ENCODE assay signal across 8 mouse cellular contexts in the genomic region with DNA sequence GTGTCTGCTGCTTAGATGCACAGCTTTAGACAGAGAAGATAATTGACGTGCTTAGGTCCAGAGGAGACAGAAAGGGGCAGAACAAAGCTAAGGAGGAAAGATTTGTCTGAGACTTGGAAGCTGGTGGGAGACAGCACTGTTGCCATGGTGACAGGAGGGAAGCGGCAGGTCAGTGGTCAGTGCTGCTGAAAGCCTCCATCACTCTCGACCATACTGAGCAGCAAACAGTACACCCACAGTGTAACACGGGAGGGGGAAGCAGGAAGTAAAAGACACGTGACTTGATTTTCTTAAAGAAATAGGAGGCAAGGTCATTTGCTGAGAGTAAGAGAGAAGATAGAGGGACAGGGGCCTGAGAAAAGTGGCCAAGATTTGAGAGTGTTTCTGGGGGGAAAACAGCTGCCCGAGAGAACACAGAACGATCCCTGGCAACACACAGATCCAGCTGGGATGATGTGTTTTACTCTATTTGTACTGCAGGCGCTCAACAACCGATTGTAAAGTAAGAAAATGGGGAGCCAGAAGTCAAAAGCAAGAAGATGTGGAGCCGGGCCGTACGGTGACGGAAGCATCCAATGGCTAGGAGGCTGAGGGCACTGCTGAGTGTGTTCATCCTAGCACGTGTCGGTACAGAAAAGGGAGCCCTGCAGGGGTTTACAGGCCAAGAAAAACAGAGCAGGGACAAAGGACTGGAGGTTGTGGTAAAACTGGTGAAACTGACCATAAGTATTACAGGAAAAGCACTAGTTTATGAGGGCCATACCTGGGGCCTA.
A peak's percentile ranks its signal among the peaks of the same experiment; 100 is the strongest.
DNase-seq lines count a peak whose midpoint lies in the region; ATAC-seq and TF ChIP-seq lines count a peak whose summit lies in the region.

No protein-coding gene starts in this region.

- no peaks in the 10 kb centered on the region for H3K36me3 ChIP-seq in heart, postnatal 0 days (replicated peaks; ENCODE audit: control insufficient read depth, insufficient read depth, low read length)
- H3K36me3 ChIP-seq in stomach, postnatal 0 days (ENCODE audit: control insufficient read depth, insufficient read depth, low read length), result no peaks in the 10 kb centered on the region

- peak; percentile 44; the same call in 1 of the 2 replicates for ATAC-seq in heart, postnatal 0 days (ENCODE audit: insufficient read depth, low read depth)
- peak; percentile 71; the same call in 1 of the 2 replicates for ATAC-seq in stomach, postnatal 0 days (ENCODE audit: low FRiP score, low TSS enrichment)

- H3K4me3 ChIP-seq in heart, postnatal 0 days (ENCODE audit: low read depth, low read length), result no peak overlapping the region
- no peak overlapping the region for H3K4me3 ChIP-seq in stomach, postnatal 0 days (ENCODE audit: low read depth, low read length)

- DNase-seq in ovary, postnatal 36 days (ENCODE audit: low spot score), result peak; percentile 16
- no peak for DNase-seq in ovary, postnatal 14 days (ENCODE audit: low spot score)
- DNase-seq in heart, postnatal 0 days (ENCODE audit: low spot score), result peak; percentile 10
- DNase-seq in lung, postnatal 10 days, result peak; percentile 65
- no peak for DNase-seq in stomach, postnatal 0 days (ENCODE audit: low spot score)
- DNase-seq in testis, postnatal 10 days (ENCODE audit: low spot score), result no peak
- DNase-seq in layer of hippocampus, adult 9-11 months, result no peak
- DNase-seq in spleen, postnatal 4 days (ENCODE audit: low spot score in 2 of 2), result no peak

- no peak overlapping the region for H3K9ac ChIP-seq in heart, postnatal 0 days (replicated peaks; ENCODE audit: low read depth, low read length)
- no peak overlapping the region for H3K9ac ChIP-seq in stomach, postnatal 0 days (ENCODE audit: low read length)

- no peak overlapping the region for H3K4me2 ChIP-seq in heart, postnatal 0 days (ENCODE audit: low read depth, low read length)
- H3K4me2 ChIP-seq in stomach, postnatal 0 days (replicated peaks; ENCODE audit: low read depth), result peak overlapping the region; percentile 23; the same call in 1 of the 2 replicates

- no peak for TF ChIP-seq CTCF in heart, postnatal 0 days (IDR thresholded peaks at IDR 0.05; ENCODE audit: low read depth)
- no peak for TF ChIP-seq CTCF in stomach, postnatal 0 days (IDR thresholded peaks at IDR 0.05; ENCODE audit: low read depth)

- no peak for TF ChIP-seq EP300 in heart, postnatal 0 days (IDR thresholded peaks at IDR 0.05; ENCODE audit: low read depth)
- TF ChIP-seq EP300 in stomach, postnatal 0 days (optimal IDR thresholded peaks at IDR 0.05), result no peak

- no peaks in the 10 kb centered on the region for H3K9me3 ChIP-seq in heart, postnatal 0 days (replicated peaks; ENCODE audit: control insufficient read depth, low read length)
- H3K9me3 ChIP-seq in stomach, postnatal 0 days (ENCODE audit: control insufficient read depth, low read length), result no peaks in the 10 kb centered on the region

- no peaks in the 10 kb centered on the region for H3K4me1 ChIP-seq in heart, postnatal 0 days (ENCODE audit: control insufficient read depth, insufficient read depth)
- H3K4me1 ChIP-seq in stomach, postnatal 0 days (replicated peaks; ENCODE audit: control insufficient read depth, insufficient read depth), result no peaks in the 10 kb centered on the region

- WGBS in heart, postnatal 0 days, result 65% methylated on average over 15 of the region's 15 CpGs
- WGBS in stomach, postnatal 0 days, result 59% methylated on average over 15 of the region's 15 CpGs

- no peak overlapping the region for H3K27ac ChIP-seq in heart, postnatal 0 days (ENCODE audit: low read depth)
- H3K27ac ChIP-seq in stomach, postnatal 0 days (replicated peaks), result no peak overlapping the region

- H3K27me3 ChIP-seq in heart, postnatal 0 days (ENCODE audit: control insufficient read depth, insufficient read depth, low read length), result no peaks in the 10 kb centered on the region
- no peaks in the 10 kb centered on the region for H3K27me3 ChIP-seq in stomach, postnatal 0 days (ENCODE audit: control insufficient read depth, insufficient read depth, low read length)

Comparison
In these comparisons a context has a peak if more than half of its experiments do, and no peak if none do; other contexts are left out.
1. DNase-seq: peak in ovary, postnatal 36 days (single experiment), heart, postnatal 0 days (single experiment) and lung, postnatal 10 days (single experiment); none in ovary, postnatal 14 days (single experiment), stomach, postnatal 0 days (single experiment), testis, postnatal 10 days (single experiment), layer of hippocampus, adult 9-11 months (single experiment) and spleen, postnatal 4 days (0 of 2).